Mouse (Mus musculus): ENCODE data around the gene Sdk2. TPM values are rescaled to one million over a fixed set of nuclear protein-coding genes. Genes with fewer than 3 reads are reported as not detected.

Gene Sdk2
- total RNA-seq, 2 experiments from 2014 or later, result 23.8 to 24.8 TPM

DNA sequence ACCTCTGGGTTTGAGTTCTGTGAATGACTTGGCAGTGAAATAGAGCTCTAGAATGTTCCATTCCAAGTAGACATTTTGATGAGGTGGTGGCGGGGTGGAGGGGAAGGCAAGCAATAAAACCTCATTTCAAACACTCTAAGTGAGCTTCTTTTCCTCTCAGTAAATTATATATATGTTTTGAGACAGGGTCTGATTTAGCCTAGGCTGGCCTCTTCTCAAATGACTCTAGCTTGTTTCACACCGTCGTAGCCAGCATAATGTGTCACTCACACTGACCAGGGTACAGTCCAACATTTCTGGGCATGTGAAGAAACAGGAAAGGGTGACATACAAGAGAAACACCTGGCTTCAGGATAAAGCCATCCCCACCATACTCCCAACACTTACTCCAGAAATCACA is 68.1 kb downstream of the Sdk2 start:
- no peak for DNase-seq
- intact Hi-C loops (cut with DNase I), result no loop called here

DNA sequence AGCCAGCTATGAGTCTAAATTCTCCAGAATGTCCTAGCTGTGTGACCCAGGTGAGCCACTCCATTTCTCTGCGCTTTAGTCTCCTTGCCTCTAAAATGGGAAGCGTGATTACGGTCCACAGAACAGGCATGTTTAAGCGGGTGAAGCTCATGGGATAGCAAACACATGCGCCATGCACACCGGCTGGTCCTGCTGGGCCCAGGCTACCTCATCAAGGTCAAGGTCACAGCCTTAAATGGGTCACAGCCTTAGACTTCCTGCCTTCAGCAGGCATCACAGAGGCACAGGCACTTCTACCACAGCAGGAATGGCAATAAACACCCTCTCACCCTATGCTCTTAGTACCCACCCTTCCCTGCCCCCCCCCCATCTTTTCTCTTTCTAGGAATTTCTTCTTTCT is 72.9 kb downstream of the Sdk2 start:
- no peak for DNase-seq
- intact Hi-C loops (cut with DNase I), result no loop called here

DNA sequence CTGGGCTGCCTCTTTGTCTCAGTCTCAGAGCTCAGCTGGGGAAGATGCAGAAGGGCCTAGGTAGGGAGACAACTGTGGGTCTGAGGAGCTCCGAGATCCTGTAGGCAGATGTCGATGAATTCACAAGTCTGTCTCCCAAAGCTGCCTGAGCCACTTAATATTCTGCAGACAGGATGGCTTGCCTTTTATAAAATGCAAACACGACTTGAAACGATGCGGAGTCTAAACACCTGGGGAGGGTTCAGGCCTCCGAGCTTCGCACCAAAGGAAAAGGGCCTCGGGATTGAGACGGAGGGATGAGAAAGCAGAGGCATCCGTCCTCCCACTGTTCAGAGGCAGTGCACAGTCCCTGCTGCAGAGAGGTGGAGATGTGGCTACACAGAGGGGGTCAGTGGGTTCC is 74.0 kb downstream of the Sdk2 start:
- intact Hi-C loops (cut with DNase I), result no loop called here
- DNase-seq, result no peak

DNA sequence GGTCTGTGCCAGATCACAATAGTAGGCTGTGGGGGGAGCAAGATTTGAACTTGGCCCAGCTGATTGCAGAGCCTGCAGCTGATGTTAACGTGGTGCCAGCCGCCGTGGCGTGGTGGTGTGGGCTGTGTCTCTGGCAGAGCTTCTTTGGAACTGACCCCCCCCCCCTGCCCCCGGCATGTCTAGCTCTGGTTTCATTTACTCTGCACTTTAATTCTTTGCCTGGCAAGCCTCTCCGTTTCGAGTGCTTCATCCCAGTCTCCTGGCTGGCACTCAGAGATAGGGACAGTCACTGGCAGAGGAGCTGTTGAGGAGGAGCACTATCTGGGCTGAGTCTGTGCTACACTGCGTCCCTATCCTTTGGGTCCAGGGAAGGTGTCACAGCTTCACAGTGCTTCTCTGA is 75.0 kb downstream of the Sdk2 start:
- intact Hi-C loops (cut with DNase I), result no loop called here
- DNase-seq, result peak; percentile 43

DNA sequence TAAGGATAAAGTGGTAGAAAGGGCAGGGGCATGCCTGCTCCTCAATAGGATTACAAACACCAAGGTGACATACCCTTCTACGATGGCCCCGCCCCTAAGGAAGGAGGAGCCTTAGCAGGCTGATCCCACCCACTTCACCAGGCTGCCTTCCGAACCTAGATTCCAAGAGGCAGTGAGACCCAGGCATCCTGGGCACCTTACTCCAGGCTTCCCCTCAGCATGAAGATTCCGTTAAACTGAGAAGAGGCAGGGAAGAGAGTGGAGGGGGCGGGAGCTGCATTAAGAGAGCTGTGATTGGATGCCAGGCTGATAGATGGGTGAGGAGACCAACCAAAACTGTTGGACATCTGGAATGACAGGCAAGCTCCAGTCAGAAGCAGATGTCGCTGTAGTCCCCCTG is 76.4 kb downstream of the Sdk2 start:
- peak; percentile 46 for DNase-seq
- intact Hi-C loops (cut with DNase I), result no loop called here

DNA sequence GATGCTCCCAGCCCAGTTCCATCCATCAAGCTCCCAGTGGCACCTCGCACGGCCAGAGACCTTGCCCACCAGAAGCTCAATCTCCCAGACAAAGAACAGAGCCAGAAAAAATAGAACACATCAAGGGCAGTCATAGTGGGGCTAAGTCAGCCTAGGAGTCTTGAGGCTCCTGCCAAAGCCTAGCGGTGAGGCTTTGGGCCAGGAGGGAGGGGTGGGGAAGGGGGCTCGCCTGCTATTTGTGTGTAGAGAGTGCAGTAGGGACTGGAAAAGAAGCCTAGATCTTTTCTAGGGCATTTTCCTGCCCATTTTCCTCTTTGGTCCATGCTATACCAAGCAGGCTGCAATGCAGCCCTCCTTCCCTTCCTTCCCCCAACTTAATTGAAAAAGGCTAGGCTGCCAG is 76.8 kb downstream of the Sdk2 start:
- intact Hi-C loops (cut with DNase I), result no loop called here
- DNase-seq, result no peak

DNA sequence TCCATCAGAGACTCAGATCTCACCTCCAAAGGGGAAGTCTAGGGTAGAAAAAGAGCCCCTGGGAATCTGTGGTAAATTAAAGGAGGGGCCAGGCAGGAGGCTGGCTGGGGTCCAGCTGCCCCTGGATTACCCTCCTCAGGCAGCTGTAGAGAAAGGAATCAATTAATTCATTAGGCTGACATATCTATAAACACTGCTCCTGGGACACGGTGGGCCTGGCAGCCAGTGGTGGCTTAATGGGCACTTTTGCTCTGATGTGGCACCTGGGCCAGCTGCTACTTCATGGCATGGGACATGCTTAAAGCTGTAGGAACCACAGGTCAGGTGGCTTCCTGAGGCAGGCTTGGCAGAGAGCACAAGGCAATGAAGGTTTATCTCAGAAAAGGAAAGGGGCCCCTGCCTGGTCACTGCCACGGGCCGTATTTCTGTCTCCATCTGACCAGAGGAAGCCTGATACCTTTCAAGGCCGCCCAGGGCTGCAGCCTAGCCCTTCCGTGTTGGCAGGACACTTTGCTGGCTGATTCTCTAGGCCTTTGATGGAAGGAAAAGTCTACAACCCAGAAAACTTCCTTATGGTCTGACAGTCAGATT is 80.9 kb downstream of the Sdk2 start:
- intact Hi-C loops (cut with DNase I), result no loop called here

DNA sequence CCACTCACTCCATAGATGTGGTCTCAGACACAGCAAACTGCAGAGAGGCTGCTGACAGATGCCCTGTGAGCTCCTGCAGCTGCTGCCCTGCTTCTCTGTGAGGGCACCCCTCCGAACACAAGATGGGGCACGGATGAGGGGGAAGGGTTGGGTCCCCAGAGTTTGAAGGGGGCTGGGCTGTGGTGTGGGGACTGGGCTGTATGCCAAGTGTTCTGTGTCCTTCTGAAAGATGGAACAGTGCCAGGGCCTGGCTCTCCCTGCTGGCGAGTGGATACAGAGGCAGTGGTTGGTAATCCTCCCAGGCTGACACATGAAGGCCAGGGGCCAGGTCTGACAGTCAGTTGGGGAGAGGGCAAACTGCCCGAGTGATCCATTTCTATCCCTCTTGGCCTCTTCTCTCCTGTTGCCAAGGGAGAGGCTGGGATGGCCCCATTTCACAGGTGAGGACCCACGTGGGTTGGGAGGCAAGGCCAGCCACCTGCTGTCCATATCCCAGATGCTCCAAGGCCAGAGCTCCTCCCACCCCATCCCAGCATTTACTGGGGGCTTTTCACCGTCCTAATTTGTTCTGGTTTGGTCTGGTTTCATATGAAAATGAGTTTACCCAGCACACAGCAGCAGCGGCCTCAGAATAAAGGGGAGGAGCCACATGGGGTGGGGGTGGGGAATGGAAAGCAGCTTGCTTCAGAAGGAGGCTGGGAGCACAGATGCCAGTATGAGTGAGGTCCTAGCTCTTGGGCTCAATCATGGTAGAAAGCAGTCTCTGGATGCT is 84.9 kb downstream of the Sdk2 start:
- peak; percentile 96 for DNase-seq

More for the DNA sequence above, 80.9 kb downstream of the Sdk2 start:
- DNase-seq, result no peak

DNA sequence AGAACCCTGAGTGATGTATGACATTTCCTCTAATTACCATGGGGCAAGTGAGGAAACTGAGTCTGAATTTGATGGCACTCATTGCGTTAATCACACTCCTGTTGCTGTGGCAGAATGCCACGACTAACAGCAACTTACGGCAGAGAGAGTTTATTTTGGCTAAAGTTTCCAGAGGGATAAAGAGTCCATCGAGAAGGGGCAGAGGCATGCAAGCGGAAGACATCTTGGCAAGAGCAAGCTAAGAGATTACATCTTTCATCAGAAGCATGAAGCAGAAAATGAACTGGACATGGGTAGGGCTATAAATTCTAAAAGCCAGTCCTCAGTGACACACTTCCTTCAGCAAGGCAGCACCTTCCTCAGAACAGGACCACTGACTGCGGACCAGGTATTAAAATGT is 85.8 kb downstream of the Sdk2 start:
- DNase-seq, result peak; percentile 63
- intact Hi-C loops (cut with DNase I), result no loop called here

More for the DNA sequence above, 84.9 kb downstream of the Sdk2 start:
- intact Hi-C loops (cut with DNase I), result no loop called here

DNA sequence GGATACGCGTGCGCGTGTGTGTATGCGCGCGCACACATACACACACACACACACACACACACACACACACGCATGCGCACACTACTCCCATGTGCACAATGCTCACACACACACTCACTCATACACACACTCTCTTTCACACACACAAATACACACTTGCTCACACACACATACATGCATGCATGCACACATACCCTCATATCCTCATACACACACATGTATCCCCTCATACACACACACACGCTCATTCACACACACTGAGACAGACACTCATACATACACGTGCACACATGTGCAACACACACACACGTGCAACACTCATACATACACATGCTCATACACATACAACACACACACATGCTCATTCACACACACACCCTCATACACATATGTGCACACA is 88.5 kb downstream of the Sdk2 start:
- intact Hi-C loops (cut with DNase I), result no loop called here
- DNase-seq, result no peak

DNA sequence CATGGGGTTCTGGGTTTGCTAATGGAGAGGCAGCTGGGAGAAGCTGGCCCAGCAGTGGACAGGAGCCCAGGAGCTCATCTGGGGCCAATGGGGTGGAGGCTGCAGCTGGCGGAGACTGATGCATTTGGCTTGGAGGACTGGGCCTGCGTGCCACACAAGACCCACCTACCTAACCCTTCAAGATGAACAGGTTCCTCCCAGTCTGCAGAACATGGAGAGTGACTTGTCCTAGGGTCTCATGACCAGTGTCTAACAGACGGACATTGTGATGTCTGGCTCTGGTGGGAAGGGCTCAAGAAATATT is 91.2 kb downstream of the Sdk2 start:
- intact Hi-C loops (cut with DNase I), result no loop called here
- DNase-seq, result peak; percentile 48

DNA sequence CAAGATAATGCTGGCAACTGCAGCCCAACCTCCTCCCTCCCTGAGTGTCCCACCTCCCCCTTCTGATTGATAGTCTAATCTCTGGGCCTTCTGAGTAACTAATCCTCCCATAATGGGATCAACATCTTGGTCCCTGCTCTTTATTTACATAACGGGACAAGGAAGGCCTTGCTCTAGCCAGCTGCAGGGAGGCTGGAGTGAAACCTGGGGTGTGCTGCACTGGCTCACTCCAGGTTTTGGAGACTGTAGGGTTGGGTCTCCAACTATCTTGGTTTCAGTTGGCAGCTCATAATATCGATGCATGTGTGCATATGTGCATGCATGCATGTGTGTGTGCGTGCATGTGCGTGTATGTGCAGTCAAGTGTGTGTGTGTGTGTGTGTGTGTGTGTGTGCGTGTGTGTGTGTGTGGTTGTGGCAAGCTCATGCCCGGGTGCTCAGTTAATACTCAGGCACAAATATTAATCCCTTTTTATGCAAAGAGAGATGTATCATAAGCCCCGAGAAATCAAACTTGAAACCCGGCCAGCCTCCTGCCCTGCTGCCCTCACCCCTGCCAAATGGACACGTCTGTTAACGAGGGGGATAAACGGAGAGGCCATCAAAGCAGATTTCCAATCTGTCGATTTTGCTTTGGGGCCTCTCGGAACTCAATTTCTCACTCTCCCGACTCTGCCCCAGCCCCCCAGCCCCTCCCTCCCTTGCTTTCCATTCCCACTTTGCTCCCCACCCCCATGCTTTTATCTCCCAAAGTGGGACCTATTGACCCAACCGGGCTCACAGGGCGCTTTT is 91.8 kb downstream of the Sdk2 start:
- intact Hi-C loops (cut with DNase I), result no loop called here
- peak; percentile 78 for DNase-seq

DNA sequence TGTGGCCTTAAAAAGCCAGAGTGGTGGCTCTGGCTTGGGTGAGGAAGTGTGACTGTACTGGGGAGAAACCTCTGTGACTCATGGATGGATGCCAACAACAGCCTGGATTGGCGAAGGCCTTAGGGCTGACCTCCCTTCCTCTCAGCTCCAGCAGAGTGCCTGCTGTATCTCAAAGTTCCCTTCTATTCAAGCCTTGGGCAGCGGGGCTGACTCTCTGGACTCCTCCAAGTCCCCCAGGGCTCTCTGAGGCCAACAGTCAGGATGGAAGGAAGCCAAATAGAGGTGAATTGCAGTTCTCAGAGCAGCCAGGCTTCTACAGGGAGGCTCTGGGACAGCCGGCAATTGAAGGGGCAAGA is 94.4 kb downstream of the Sdk2 start:
- intact Hi-C loops (cut with DNase I), result no loop called here

DNA sequence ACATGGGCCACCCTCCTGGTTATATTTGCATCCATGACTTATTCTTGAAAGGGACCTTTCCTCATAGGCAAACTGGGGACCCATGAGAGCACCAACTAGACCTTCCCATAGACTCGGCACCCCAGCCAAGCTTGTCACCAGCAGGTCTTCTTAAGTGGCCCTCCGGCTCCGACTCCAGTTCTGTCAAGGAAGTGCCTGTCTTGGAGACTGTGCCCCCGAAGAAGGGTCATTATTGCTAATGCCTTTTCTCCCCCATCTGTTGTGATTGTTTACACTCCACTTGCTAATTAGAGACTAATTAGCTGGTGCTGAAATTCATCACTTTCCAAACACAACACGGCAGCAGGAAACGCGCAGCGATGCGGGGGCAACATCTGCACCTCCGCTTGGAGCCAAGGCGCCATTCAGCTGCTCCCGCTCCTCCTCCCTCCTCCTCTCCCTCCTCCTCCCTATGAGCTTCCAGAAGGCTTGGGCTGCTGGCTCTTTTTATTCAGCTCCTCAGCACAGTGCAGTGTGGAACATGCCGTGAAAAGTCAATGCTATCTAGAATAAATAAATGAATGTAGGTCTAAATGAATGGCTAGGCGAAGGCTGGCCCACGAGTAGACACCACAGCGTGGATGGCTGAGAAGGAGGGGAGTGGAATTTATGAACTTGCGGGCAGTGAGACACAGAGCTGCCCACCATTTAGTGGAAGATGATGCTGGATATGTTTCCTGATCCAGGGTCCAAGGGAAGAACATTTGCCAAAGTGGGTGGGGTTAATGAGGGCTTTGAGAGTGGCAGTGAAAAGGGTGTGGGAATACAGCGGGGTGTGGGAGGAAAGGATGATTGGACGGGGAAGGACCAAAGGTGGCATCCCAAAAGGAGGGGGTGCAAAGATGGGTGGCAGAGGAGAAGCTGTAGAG is 95.0 kb downstream of the Sdk2 start:
- peak; percentile 82 for DNase-seq
- intact Hi-C loops (cut with DNase I), result no loop called here

More for the DNA sequence above, 94.4 kb downstream of the Sdk2 start:
- peak; percentile 69 for DNase-seq

DNA sequence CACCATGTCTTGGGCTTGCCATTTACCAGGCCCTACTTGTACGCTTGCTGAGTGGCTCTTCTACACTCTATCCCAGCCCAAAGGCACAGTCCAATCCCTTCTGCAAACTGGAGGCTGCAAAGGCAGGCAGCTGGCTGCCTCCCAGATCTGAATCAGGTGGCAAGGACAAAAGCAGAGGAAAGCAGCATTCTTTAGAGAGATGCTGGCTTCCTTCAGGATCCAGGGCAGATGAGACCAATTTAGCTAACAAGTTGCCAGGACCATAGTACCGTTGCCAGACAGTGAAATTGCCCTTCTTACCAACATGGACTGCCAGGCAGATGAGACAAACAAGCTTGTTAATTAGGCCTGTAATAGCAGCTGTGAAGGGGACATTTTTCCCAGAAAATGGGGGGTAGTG is 96.8 kb downstream of the Sdk2 start:
- peak; percentile 78 for DNase-seq

DNA sequence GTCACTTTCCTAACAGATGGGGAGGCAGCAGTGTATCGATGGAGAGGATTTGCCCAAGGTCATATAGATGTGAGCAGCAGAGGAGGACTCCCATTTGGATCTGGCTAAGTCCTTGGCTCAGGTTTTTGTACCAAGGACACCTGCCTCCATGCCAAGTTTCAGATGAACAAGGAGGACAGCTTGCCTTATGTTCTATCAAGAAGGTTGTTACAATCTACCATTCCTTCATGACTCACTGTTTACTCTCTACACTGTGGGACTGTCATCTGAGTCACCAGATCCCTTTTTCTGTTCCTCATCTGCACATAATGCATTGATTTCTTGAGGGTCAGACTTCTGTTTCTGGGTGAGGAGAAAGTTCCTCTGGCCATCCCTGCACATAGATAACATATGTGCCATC is 101.6 kb downstream of the Sdk2 start:
- intact Hi-C loops (cut with DNase I), result no loop called here
- no peak for DNase-seq

More for the DNA sequence above, 96.8 kb downstream of the Sdk2 start:
- intact Hi-C loops (cut with DNase I), result no loop called here

DNA sequence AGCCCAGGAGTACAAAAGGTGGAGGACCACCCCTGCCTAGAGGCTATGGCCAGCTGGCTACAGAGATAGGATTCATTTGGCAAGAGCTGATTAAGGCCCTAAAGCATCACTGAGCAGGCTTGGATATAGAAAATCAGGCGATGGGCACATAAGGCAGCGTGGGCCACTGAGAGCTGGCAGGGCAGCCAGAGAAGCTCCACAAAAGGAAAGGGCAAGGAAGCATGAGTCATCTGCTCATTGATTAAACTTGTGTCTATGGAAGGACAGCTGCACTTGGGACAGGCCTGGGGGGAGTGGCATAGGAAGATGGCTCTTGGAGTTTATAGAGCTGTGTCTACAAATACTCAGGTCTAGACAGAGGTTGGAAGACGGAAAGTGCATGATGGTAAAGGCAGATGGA is 104.1 kb downstream of the Sdk2 start:
- DNase-seq, result no peak
- intact Hi-C loops (cut with DNase I), result no loop called here

DNA sequence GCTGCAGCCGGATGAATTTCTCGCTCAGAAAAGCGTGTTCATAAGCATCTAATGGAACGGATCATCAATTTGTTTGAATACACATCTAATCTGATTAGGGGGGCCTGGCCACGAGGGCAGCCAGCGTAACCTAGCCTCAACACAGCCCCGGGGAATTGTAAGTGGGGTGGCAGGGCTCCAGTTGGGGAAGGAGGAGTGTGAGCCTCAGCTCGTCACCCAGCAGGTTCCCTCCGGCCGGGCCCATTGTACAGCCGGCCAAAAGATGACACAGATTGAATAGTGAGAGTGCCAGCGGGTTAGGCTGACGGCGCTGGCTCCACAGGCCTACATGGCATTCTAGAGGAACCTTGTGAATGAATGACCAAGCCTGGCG is 115.2 kb downstream of the Sdk2 start:
- DNase-seq, result peak; percentile 83
- intact Hi-C loops (cut with DNase I), result no loop called here

DNA sequence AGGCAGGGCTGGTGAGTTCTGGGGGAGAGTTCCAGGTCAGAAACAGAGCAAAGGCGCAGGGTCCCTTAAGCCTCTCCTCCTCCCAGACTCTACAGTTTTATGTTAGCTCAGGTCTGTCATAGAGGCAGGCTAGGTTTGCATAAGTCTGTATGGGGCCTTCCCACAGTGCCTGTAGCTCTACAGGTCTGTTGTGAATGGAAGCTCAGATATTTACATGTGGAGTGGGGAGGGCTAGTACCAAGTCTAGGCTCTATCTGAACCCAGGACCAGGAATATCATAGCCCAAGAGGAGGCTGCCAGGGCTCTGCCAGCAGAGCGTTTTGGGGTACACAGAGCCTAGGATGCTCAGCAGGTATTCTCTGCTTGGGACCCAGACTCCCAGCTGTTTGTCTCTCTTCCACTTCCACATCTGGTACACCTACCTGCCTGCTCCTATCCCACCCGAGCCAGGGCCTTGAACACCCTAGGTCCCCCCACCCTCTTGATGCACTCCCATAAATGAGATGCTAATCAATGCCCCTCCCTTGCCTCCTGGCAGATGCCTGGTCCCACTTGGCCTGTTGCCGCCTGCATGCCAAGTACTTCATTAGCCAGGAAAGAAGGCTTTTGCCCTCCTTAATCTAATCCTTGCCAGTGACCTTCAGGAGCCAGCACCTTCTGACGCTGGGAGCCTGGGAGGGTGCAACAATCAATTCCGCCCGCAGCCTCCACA is 115.8 kb downstream of the Sdk2 start:
- peak; percentile 76 for DNase-seq
- intact Hi-C loops (cut with DNase I), result no loop called here

DNA sequence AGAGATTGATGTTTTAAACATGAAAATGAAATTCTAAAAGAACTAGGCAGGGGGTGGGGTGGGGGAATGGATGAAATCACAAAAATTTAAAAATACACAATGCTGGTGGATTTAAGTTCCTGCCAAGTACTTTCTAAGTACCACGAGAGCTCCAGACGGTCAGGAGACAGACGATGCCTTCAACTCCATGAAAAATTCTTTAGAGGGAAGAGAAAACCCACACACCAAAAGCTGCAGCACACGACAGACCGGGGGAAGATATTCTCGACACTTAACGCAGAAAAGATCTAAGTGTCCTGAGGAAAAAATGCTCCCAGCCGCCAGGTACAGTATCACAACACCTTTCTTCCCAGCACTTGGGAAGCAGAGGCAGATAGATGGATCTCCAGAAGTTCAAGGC is 118.2 kb downstream of the Sdk2 start:
- no peak for DNase-seq

More for the DNA sequence above, 118.2 kb downstream of the Sdk2 start:
- intact Hi-C loops (cut with DNase I), result no loop called here
